Mouse (Mus musculus): ENCODE data around the gene Sprr2a3. TPM values are rescaled to one million over a fixed set of nuclear protein-coding genes. Genes with fewer than 3 reads are reported as not detected.
A peak's percentile ranks its signal among the peaks of the same experiment; 100 is the strongest.
"Not testable (repeated sequence)": the region's sequence is repeated elsewhere in the genome, so short reads cannot be mapped to it uniquely, and the experiment has no call there.

Gene Sprr2a3
- polyA plus RNA-seq, 1 experiment from 2014 or later = 10.6 TPM

DNA sequence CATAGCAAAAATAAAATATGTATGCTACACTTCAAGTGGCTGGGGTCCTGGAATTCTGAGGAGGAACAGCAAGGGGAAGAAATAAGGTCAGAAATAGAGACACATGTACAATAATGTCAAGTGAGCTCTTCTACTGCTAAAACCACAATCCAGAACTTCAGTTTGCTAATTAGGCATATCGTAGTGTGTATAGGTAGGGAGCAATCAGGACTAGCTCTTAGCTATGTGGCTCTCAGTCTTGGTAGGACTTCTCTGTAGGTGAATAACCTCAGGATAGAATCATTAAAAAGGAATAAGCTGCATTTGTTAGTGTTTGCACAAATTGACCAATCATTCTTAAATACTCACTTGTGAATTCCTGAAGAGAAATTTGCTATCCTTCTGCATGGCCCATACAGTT lies 11.2 kb upstream of the Sprr2a3 start:
- not testable (repeated sequence) for ATAC-seq; H3K4me2 ChIP-seq (replicated peaks); H3K4me3 ChIP-seq (replicated peaks); H3K9me3 ChIP-seq; H3K36me3 ChIP-seq; H3K4me1 ChIP-seq (replicated peaks); H3K27me3 ChIP-seq (replicated peaks); H3K27ac ChIP-seq; H3K9ac ChIP-seq
- WGBS = no CpG with 5 or more reads among the region's 1 CpGs

DNA sequence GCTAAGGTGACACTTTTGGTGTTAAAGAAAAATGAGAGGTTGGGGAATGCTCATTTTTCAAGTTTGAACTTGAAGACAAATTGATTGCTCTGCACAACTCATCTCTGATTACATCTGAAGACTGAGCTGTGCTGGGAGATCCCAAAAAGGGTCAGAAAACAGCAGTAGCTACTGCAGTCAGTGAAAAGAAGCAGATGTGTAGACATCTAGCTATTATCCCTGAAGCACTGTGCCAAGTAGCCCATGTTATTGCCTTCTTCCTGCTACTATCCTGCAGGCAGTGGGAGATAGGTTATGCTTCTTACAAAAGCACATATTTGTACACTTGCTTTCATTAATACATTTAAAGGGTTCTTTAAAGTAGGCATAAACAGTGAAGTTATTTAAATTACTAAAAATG lies 5.6 kb upstream of the Sprr2a3 start:
- not testable (repeated sequence) for H3K4me3 ChIP-seq (replicated peaks); H3K9ac ChIP-seq; ATAC-seq; H3K27me3 ChIP-seq (replicated peaks); H3K27ac ChIP-seq; H3K9me3 ChIP-seq; H3K4me2 ChIP-seq (replicated peaks); H3K4me1 ChIP-seq (replicated peaks); H3K36me3 ChIP-seq

DNA sequence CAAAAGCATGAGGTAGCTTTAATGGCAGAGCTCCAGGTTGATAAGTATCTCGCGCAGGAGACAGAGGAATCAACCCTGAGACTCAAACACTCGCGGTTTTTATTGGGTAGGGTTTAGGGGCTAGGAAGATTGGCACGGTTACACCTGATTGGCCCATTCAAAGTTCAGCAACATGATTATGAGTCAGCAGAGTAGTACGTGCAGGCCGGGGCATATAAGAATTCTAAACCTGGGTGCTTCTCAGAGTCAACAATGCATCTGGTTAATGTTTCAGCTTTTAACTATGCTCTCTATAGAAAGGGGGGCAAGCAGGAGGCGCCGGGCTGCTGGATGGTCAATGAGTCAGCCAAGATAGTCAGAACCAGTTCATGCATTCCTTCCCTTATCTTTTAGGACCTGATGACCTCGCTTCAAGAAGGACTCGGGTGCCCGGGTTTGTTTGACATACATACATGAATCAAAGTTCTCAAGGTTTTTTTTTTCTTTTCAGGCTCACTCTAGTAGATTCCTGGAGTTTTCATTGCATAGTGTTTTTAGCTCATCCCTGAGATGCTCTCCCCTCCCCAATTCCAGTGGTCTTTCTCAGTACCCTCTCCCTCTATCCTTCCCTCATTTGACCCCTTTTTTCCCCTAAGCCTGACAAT lies 4.1 kb upstream of the Sprr2a3 start:
- not testable (repeated sequence) for H3K27ac ChIP-seq; H3K9ac ChIP-seq; H3K9me3 ChIP-seq; H3K4me1 ChIP-seq (replicated peaks); H3K4me2 ChIP-seq (replicated peaks); H3K4me3 ChIP-seq (replicated peaks); H3K27me3 ChIP-seq (replicated peaks); H3K36me3 ChIP-seq
- peak; percentile 89 for ATAC-seq
- WGBS = 22% methylated on average over 5 of the region's 12 CpGs

- not testable (repeated sequence) for H3K4me1 ChIP-seq (replicated peaks); H3K9ac ChIP-seq; H3K4me2 ChIP-seq (replicated peaks); ATAC-seq; H3K27me3 ChIP-seq (replicated peaks); H3K36me3 ChIP-seq; H3K4me3 ChIP-seq (replicated peaks); H3K27ac ChIP-seq; H3K9me3 ChIP-seq
- 82% methylated on average over 6 of the region's 6 CpGs for WGBS
Measured at GRCm38 (mm10) chr3:92288489-92288888, 3.3 kb downstream of the Sprr2a3 start.

DNA sequence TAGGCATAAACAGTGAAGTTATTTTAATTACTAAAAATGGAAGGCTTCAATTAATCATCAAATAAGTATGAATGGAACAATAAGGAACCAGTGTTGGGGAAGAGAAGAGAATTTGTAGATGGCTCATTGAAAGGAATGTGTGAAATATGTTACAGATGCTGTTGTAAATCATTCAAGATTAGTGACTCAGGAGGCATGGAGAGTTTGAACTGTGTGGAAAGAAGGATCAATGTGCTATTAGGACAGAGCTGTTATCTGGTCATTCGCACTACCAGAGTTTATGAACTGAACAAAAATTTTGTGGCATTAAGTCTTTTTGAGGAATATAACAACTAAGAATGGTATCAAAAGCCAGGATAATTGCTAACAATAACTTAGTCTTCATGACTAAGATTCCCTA lies 22.2 kb downstream of the Sprr2a3 start:
- no peak for ATAC-seq
- H3K27ac ChIP-seq = no peak overlapping the region
- no peaks in the 10 kb centered on the region for H3K27me3 ChIP-seq (replicated peaks)
- no peaks in the 10 kb centered on the region for H3K36me3 ChIP-seq
- no peaks in the 10 kb centered on the region for H3K9me3 ChIP-seq
- no peaks in the 10 kb centered on the region for H3K4me1 ChIP-seq (replicated peaks)
- WGBS = 53% methylated on average over 1 of the region's 1 CpGs
- no peak overlapping the region for H3K4me2 ChIP-seq (replicated peaks)
- no peak overlapping the region for H3K9ac ChIP-seq
- H3K4me3 ChIP-seq (replicated peaks) = no peak overlapping the region

DNA sequence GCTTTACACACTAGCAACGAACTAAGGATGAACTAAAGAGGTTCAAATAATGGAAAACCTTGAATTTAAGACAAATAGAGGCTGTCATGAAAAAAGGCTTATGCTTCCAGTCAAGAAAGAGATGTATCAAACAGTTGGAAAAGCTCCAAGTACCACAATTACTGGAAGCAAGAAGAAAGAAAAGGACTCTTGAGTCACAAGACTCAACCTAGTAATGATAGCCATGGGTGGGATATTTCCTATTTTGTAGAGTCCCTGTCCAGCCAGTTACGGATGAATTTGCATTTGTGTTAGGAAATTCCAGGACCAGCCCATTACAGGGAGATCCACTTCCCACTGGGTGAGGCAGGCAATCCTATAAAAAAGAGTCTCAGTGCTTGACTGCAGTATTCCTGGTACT lies 31.1 kb downstream of the Sprr2a3 start, which contains the start of gene Sprr2b:
Sprr2b (plus strand) TSS at position 301 of the 400 bp plus-strand sequence.
- no peaks in the 10 kb centered on the region for H3K4me1 ChIP-seq (replicated peaks)
- no peaks in the 10 kb centered on the region for H3K27me3 ChIP-seq (replicated peaks)
- 70% methylated on average over 2 of the region's 2 CpGs for WGBS
- H3K27ac ChIP-seq = no peak within 1 kb of the TSS
- H3K4me2 ChIP-seq (replicated peaks) = no peak within 1 kb of the TSS
- ATAC-seq = no peak
- H3K9me3 ChIP-seq = no peaks in the 10 kb centered on the region
- no peaks in the 10 kb centered on the region for H3K36me3 ChIP-seq
- no peak within 1 kb of the TSS for H3K4me3 ChIP-seq (replicated peaks)
- no peak within 1 kb of the TSS for H3K9ac ChIP-seq

GRCm38 (mm10) chr3:92317384-92317783 lies 32.2 kb downstream of the Sprr2a3 start:
- H3K9me3 ChIP-seq = no peaks in the 10 kb centered on the region
- H3K9ac ChIP-seq = no peak overlapping the region
- H3K4me3 ChIP-seq (replicated peaks) = no peak overlapping the region
- no peaks in the 10 kb centered on the region for H3K36me3 ChIP-seq
- 97% methylated on average over 2 of the region's 2 CpGs for WGBS
- H3K4me2 ChIP-seq (replicated peaks) = no peak overlapping the region
- H3K27ac ChIP-seq = no peak overlapping the region
- H3K27me3 ChIP-seq (replicated peaks) = no peaks in the 10 kb centered on the region
- no peak for ATAC-seq
- no peaks in the 10 kb centered on the region for H3K4me1 ChIP-seq (replicated peaks)

DNA sequence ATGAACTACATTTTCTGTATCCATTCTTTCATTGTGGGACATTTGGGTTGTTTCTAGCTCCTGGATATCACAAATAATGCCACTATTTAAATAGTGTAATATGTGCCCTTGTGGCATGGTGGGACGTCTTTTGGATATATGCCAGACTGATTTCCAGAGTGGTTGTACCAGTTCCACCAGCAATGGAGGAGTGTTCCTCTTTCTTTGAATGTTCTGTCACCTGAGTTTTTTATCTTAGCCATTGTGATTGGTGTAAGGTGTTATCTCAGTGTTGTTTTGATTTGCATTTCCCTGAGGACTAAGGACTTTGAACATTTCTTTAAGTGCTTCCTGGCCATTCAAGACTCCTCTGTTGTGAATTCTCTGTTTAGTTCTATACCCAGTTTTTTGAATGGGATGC lies 51.1 kb downstream of the Sprr2a3 start:
- Histone ChIP-seq H3K4me2 (replicated peaks) (no peak overlapping the region), H3K4me1 (replicated peaks) (no peaks in the 10 kb centered on the region), H3K9me3 (no peaks in the 10 kb centered on the region), H3K27ac (no peak overlapping the region), H3K27me3 (replicated peaks) (no peaks in the 10 kb centered on the region), H3K4me3 (replicated peaks) (no peak overlapping the region), H3K9ac (no peak overlapping the region), H3K36me3 (no peaks in the 10 kb centered on the region)
- peak; percentile 89 for ATAC-seq
- 62% methylated on average over 1 of the region's 1 CpGs for WGBS

GRCm38 (mm10) chr3:92338840-92339239 lies 53.6 kb downstream of the Sprr2a3 start, which contains the start of gene Sprr2d:
Sprr2d (plus strand) TSS chr3:92339140.
- ATAC-seq = no peak
- no peak within 1 kb of the TSS for H3K4me2 ChIP-seq (replicated peaks)
- 88% methylated on average over 5 of the region's 5 CpGs for WGBS
- no peak within 1 kb of the TSS for H3K4me3 ChIP-seq (replicated peaks)
- H3K9ac ChIP-seq = no peak within 1 kb of the TSS
- H3K27ac ChIP-seq = no peak within 1 kb of the TSS
- H3K9me3 ChIP-seq = no peaks in the 10 kb centered on the region
- H3K36me3 ChIP-seq = no peaks in the 10 kb centered on the region
- H3K4me1 ChIP-seq (replicated peaks) = no peaks in the 10 kb centered on the region
- no peaks in the 10 kb centered on the region for H3K27me3 ChIP-seq (replicated peaks)

Other genes starting within 250 kb of the Sprr2a3 start
- 0.21 and 0.23 TPM in 2 replicates for gene Lor, start 202.3 kb upstream of the Sprr2a3 start, polyA plus RNA-seq (2015; fragmentation: Nextera tagmentation; extraction: Ambion mirVana)
- not detected in 2 replicates for gene Prr9, start 161.5 kb upstream of the Sprr2a3 start, polyA plus RNA-seq (2015; fragmentation: Nextera tagmentation; extraction: Ambion mirVana)
- gene Lelp1, start 142.7 kb upstream of the Sprr2a3 start, polyA plus RNA-seq (2015; fragmentation: Nextera tagmentation; extraction: Ambion mirVana) = not detected in 2 replicates
- 2.0 and 2.5 TPM in 2 replicates for gene Sprr2a1, start 69.6 kb upstream of the Sprr2a3 start, polyA plus RNA-seq (2015; fragmentation: Nextera tagmentation; extraction: Ambion mirVana)
- gene Sprr2a2, start 69.5 kb upstream of the Sprr2a3 start, polyA plus RNA-seq (2015; fragmentation: Nextera tagmentation; extraction: Ambion mirVana) = 82.8 and 107 TPM in 2 replicates
- gene Sprr2b, start 31.2 kb downstream of the Sprr2a3 start, polyA plus RNA-seq (2015; fragmentation: Nextera tagmentation; extraction: Ambion mirVana) = not detected in 2 replicates
- gene Sprr2d, start 53.7 kb downstream of the Sprr2a3 start, polyA plus RNA-seq (2015; fragmentation: Nextera tagmentation; extraction: Ambion mirVana) = not detected in 2 replicates
- not detected in 2 replicates for gene Sprr2e, start 66.7 kb downstream of the Sprr2a3 start, polyA plus RNA-seq (2015; fragmentation: Nextera tagmentation; extraction: Ambion mirVana)
- not detected in 2 replicates for gene Sprr2f, start 79.8 kb downstream of the Sprr2a3 start, polyA plus RNA-seq (2015; fragmentation: Nextera tagmentation; extraction: Ambion mirVana)
- not detected in 2 replicates for gene Sprr2h, start 100.3 kb downstream of the Sprr2a3 start, polyA plus RNA-seq (2015; fragmentation: Nextera tagmentation; extraction: Ambion mirVana)
- not detected in 2 replicates for gene Sprr2i, start 122.6 kb downstream of the Sprr2a3 start, polyA plus RNA-seq (2015; fragmentation: Nextera tagmentation; extraction: Ambion mirVana)
- gene Sprr2j-ps, start 132.7 kb downstream of the Sprr2a3 start, polyA plus RNA-seq (2015; fragmentation: Nextera tagmentation; extraction: Ambion mirVana) = not detected in 2 replicates
- gene Gm9774, start 144.0 kb downstream of the Sprr2a3 start, polyA plus RNA-seq (2015; fragmentation: Nextera tagmentation; extraction: Ambion mirVana) = 7.7 and 9.0 TPM in 2 replicates
- gene Sprr2k, start 147.2 kb downstream of the Sprr2a3 start, polyA plus RNA-seq (2015; fragmentation: Nextera tagmentation; extraction: Ambion mirVana) = not detected in 2 replicates
- gene Sprr1b, start 153.4 kb downstream of the Sprr2a3 start, polyA plus RNA-seq (2015; fragmentation: Nextera tagmentation; extraction: Ambion mirVana) = 0.18 TPM in 1 of 2 replicates, not detected in the other
- not detected in 2 replicates for gene Sprr3, start 173.3 kb downstream of the Sprr2a3 start, polyA plus RNA-seq (2015; fragmentation: Nextera tagmentation; extraction: Ambion mirVana)
- gene Sprr1a, start 200.5 kb downstream of the Sprr2a3 start, polyA plus RNA-seq (2015; fragmentation: Nextera tagmentation; extraction: Ambion mirVana) = 1.1 and 1.2 TPM in 2 replicates
- not detected in 2 replicates for gene Sprr4, start 215.1 kb downstream of the Sprr2a3 start, polyA plus RNA-seq (2015; fragmentation: Nextera tagmentation; extraction: Ambion mirVana)
- not detected in 2 replicates for gene 2310046K23Rik, start 249.1 kb downstream of the Sprr2a3 start, polyA plus RNA-seq (2015; fragmentation: Nextera tagmentation; extraction: Ambion mirVana)

Data from intestine, embryonic 15.5 days (tissue).